Mouse (Mus musculus) kidney, postnatal 0 days (tissue): ENCODE results near the gene Pde6d. TPM values are rescaled to one million over a fixed set of nuclear protein-coding genes. Genes with fewer than 3 reads are reported as not detected.

Source experiments
- ATAC-seq: fragments of 200-750 bp; cut with Nextera tagmentation; replicated peaks from 2 replicates; pipeline ENCODE4 v1.8.0; 2017; ENCODE audit warnings: low read depth, moderate number of reproducible peaks, moderate TSS enrichment, moderate library complexity; ENCODE audit not compliant: low FRiP score
- DNase-seq: peaks from one replicate; pipeline ENCODE4 v3.0.0-alpha.2; 2016; ENCODE audit warnings: low spot score
- H3K27ac ChIP-seq: fragments of 300-500 bp; sonication (generic); 2 replicates; pipeline ENCODE4 v1.5.1; 2014; ENCODE audit warnings: mild to moderate bottlenecking
- H3K27me3 ChIP-seq: fragments of 300-500 bp; sonication (generic); 2 replicates; pipeline ENCODE4 v1.6.1; 2014; ENCODE audit warnings: low read length, mixed read lengths; ENCODE audit not compliant: insufficient read depth
- H3K36me3 ChIP-seq: fragments of 300-500 bp; sonication (generic); 2 replicates; pipeline ENCODE4 v1.6.1; 2014; ENCODE audit warnings: low read length, mixed read lengths; ENCODE audit not compliant: insufficient read depth
- H3K4me1 ChIP-seq: fragments of 300-500 bp; sonication (generic); replicated peaks from 2 replicates; pipeline ENCODE4 v1.6.1; 2014; ENCODE audit warnings: antibody characterized with exemption, low read length, mixed read lengths; ENCODE audit not compliant: insufficient read depth
- H3K4me2 ChIP-seq: fragments of 300-500 bp; sonication (generic); 2 replicates; pipeline ENCODE4 v1.6.1; 2014; ENCODE audit warnings: mild to moderate bottlenecking, low read length, moderate library complexity, mixed read lengths
- H3K4me3 ChIP-seq: fragments of 300-500 bp; sonication (generic); replicated peaks from 2 replicates; pipeline ENCODE4 v1.5.1; 2014; ENCODE audit warnings: low read depth, low read length
- H3K9ac ChIP-seq: fragments of 300-500 bp; sonication (generic); 2 replicates; pipeline ENCODE4 v1.6.1; 2014; ENCODE audit warnings: low read depth, low read length
- H3K9me3 ChIP-seq: fragments of 300-500 bp; sonication (generic); replicated peaks from 2 replicates; pipeline ENCODE4 v1.6.1; 2016; ENCODE audit warnings: low read length, inconsistent platforms, mixed read lengths
- CTCF ChIP-seq: IDR thresholded peaks from 2 replicates; pipeline ENCODE4 v1.5.1; 2016; ENCODE audit warnings: antibody characterized with exemption, low read depth, mild to moderate bottlenecking, moderate library complexity
- WGBS: fragments of 180-500 bp; shearing (Covaris S2); extraction: QIAGEN DNeasy Blood & Tissue Kit; methylation state at CpG from one replicate; pipeline ENCODE4 v1.1.7; 2014; 5-methylcytosine and 5-hydroxymethylcytosine counted together
- polyA plus RNA-seq: library from polyadenylated mRNA; unstranded; fragments of >200 nt; fragmentation: Nextera tagmentation; extraction: Ambion mirVana; gene quantifications from 2 replicates; pipeline ENCODE4 v1.2.1, GENCODE M21; 2015

Pde6d gene
- polyA plus RNA-seq, 1 experiment from 2014 or later: 63.7 TPM

DNA sequence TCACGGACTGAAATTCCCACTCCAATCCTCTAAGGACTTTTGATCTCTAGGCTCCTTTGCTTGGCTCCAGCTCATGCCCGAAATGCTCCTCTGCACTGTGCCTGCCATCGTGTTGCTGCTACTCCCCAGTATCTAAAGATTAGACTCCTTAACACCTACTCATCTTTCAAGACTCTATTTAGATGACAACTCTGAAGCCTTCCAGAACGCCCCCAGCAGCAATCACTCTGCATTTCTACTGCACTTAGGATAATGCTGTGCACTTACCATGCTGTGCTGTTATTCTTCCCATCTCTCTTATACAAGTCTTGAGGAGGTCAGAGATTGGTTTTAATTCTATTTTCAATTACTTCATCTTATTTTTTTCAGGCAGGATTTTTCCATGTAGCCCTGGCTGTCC lies 10.5 kb downstream of the Pde6d start:
- H3K4me3 ChIP-seq: no peak overlapping the region
- no peak for TF ChIP-seq CTCF
- DNase-seq: no peak
- H3K27me3 ChIP-seq: no peaks in the 10 kb centered on the region
- no peaks in the 10 kb centered on the region for H3K36me3 ChIP-seq
- no peaks in the 10 kb centered on the region for H3K4me1 ChIP-seq
- H3K9me3 ChIP-seq: no peaks in the 10 kb centered on the region
- H3K9ac ChIP-seq: no peak overlapping the region
- no peak for ATAC-seq
- no peak overlapping the region for H3K27ac ChIP-seq
- WGBS: 84% methylated on average over 4 of the region's 4 CpGs
- H3K4me2 ChIP-seq: no peak overlapping the region

DNA sequence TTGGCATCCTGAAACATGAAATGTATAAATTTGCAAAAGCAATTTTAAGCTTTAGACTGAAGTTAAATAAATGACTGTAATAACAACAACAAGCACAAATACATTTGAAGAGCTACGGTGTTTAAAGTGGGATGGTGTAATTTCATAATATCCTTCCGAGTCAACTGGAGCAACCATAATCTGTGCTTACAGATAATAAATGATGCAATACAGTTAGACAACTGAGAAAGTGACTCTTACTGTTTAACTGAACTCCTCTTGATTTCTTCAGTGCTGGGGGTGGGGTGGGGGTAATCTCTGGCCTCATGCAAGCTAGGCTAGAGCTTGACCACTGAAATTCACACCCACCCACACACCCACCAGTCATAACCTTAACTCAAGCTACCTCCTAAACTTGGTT lies 11.0 kb downstream of the Pde6d start:
- H3K4me2 ChIP-seq: no peak overlapping the region
- ATAC-seq: no peak
- H3K4me3 ChIP-seq: no peak overlapping the region
- H3K4me1 ChIP-seq: no peaks in the 10 kb centered on the region
- 94% methylated on average over 2 of the region's 2 CpGs for WGBS
- TF ChIP-seq CTCF: no peak
- no peak overlapping the region for H3K27ac ChIP-seq
- no peaks in the 10 kb centered on the region for H3K9me3 ChIP-seq
- no peak for DNase-seq
- H3K9ac ChIP-seq: no peak overlapping the region
- H3K36me3 ChIP-seq: no peaks in the 10 kb centered on the region
- no peaks in the 10 kb centered on the region for H3K27me3 ChIP-seq

DNA sequence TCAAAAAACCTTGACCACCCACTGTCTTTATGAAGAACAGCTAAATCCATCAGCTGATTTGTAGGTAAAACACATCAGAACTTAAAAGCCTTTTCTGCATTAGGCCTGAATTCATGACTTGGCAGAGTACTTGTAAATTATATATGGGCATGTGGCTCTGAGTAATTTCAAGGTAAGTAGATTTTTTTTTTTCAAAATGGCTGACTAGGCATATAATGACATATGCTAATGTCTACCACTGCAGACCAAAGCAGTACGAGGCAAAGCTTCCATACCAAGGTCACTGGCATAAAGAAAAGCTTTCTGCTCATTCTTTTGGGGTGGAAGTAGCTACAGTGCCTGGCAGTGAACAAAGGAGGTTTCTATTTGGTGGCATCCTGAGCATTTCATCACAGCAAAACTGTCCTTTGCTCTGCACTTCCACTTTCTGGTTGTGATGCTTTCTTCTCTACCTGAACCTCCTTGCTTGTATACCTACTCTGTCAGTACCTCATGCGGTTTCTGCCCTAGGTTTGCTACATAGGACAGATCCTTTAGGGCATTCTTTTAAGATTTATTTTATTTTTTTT lies 13.1 kb downstream of the Pde6d start:
- DNase-seq: no peak
- Histone ChIP-seq H3K4me3 (no peak overlapping the region), H3K4me1 (no peaks in the 10 kb centered on the region), H3K27ac (no peak overlapping the region), H3K4me2 (no peak overlapping the region), H3K9me3 (no peaks in the 10 kb centered on the region), H3K9ac (no peak overlapping the region), H3K36me3 (no peaks in the 10 kb centered on the region), H3K27me3 (no peaks in the 10 kb centered on the region)
- no peak for ATAC-seq
- TF ChIP-seq CTCF: no peak
- WGBS: 89% methylated on average over 2 of the region's 2 CpGs

DNA sequence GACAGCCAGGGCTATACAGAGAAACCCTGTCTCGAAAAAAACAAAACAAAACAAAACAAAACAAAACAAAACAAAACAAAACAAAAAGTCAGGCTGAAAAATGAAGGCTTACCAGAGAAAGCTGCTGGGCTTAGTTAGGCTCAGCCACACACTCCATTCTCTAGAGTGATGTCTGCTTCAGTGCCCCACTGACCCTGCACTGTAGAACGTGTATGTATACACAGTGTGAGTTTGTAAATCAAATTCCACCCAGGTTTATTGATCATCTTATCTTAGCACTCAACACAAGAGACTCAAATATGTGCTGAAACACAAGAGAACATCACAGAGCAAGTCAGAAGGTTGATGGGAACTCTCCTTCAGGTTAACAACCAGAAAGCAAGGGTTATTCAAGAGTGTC lies 14.0 kb downstream of the Pde6d start:
- ATAC-seq: no peak
- Histone ChIP-seq H3K27me3 (no peaks in the 10 kb centered on the region), H3K4me2 (no peak overlapping the region), H3K4me1 (no peaks in the 10 kb centered on the region), H3K4me3 (no peak overlapping the region), H3K36me3 (no peaks in the 10 kb centered on the region), H3K9me3 (no peaks in the 10 kb centered on the region), H3K9ac (no peak overlapping the region), H3K27ac (no peak overlapping the region)
- no peak for DNase-seq
- no peak for TF ChIP-seq CTCF
- WGBS: 71% methylated on average over 2 of the region's 2 CpGs

DNA sequence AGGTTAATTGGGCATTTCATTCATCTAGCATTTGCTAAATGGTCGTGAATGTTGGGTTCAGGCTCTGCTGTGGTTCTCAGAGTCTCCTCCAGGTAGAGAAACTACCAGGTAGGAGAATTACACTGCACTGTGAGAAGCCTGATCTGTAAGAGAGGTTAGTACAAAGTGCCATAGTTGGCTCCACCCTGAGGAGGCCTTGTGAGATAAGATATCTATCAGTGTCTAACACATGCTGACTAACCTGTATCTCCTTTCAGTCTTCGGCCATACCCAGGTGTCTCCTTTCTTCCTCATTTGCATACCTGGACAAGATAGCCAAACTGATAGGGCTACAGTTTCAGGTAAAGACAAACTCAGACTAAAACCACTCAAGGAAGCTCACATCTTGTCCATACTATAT lies 19.8 kb downstream of the Pde6d start:
- ATAC-seq (no peak), DNase-seq (no peak)
- Histone ChIP-seq H3K27me3 (no peaks in the 10 kb centered on the region), H3K27ac (no peak overlapping the region), H3K4me2 (no peak overlapping the region), H3K9ac (no peak overlapping the region), H3K4me1 (no peaks in the 10 kb centered on the region), H3K9me3 (no peaks in the 10 kb centered on the region), H3K36me3 (0 out of 2 replicates have a peak, but pooled peaks cover 4% of the 10 kb centered on the region), H3K4me3 (no peak overlapping the region)
- no peak for TF ChIP-seq CTCF
- WGBS: 83% methylated on average over 2 of the region's 2 CpGs

DNA sequence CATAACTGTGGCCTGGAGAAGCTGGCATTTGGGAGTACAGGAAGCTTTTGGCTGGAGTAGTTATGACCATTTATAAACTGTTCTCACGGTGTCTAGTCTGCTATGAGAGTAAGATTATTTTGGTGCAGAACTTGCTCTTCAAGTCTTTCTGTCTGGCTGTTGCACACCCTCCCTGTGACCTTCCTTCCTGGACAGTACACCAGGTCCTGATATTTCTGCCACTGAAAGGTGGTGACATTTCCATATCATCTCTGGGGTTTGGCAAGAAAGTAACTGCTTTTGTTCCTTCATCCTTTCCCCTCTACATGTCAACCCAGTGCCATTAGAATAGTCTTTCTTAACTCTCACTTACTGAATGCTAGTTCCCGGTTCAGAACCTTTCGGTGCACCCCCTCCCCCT lies 23.2 kb downstream of the Pde6d start:
- ATAC-seq: no peak
- Histone ChIP-seq H3K9ac (no peak overlapping the region), H3K4me3 (no peak overlapping the region), H3K36me3 (0 out of 2 replicates have a peak, but pooled peaks cover 9% of the 10 kb centered on the region), H3K27me3 (no peaks in the 10 kb centered on the region), H3K27ac (no peak overlapping the region), H3K4me1 (no peaks in the 10 kb centered on the region), H3K4me2 (no peak overlapping the region), H3K9me3 (no peaks in the 10 kb centered on the region)
- WGBS: 91% methylated on average over 3 of the region's 3 CpGs
- no peak for DNase-seq
- no peak for TF ChIP-seq CTCF

DNA sequence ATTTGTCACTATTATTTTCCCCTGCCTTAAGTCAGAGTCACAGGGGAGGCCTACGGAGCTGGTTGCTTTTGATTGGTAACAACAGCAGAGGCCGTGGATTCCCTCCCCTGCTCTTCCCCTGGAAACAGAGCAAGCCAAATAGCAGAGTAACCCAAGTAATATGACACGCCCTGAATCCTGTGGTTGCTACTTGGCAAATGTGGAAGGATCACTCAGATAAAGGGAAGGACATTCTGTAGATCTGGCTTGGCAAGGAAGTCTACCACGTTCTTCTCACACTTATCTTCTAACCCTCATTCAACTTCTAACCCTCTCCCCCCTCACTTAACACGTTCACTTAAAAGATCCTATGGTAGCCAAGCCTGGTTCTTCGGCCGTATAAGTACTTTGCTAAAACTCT lies 24.6 kb downstream of the Pde6d start:
- Histone ChIP-seq H3K9me3 (no peaks in the 10 kb centered on the region), H3K4me1 (no peaks in the 10 kb centered on the region), H3K4me2 (no peak overlapping the region), H3K4me3 (no peak overlapping the region), H3K27ac (no peak overlapping the region), H3K36me3 (0 out of 2 replicates have a peak, but pooled peaks cover 5% of the 10 kb centered on the region), H3K27me3 (no peaks in the 10 kb centered on the region), H3K9ac (no peak overlapping the region)
- no peak for TF ChIP-seq CTCF
- DNase-seq (peak; percentile 46), ATAC-seq (no peak)
- 57% methylated on average over 7 of the region's 7 CpGs for WGBS
